Mouse (Mus musculus) embryonic facial prominence, embryonic 11.5 days (tissue): ENCODE measurements around the gene Tarsl2. TPM values are rescaled to one million over a fixed set of nuclear protein-coding genes. Genes with fewer than 3 reads are reported as not detected.

ENCODE experiments used
- ATAC-seq: fragments of 200-750 bp; cut with Nextera tagmentation; replicated peaks from 2 replicates; pipeline ENCODE4 v1.8.0; 2017; ENCODE audit warnings: low read depth; ENCODE audit not compliant: insufficient number of reproducible peaks, low FRiP score, low TSS enrichment
- DNase-seq: peaks from one replicate; pipeline ENCODE4 v3.0.0-alpha.2; 2015; ENCODE audit warnings: low spot score
- H3K27ac ChIP-seq: fragments of 300-500 bp; sonication (generic); replicated peaks from 2 replicates; pipeline ENCODE4 v1.5.1; 2014; ENCODE audit warnings: mild to moderate bottlenecking, low read depth, low read length, control low read depth
- H3K27me3 ChIP-seq: fragments of 300-500 bp; sonication (generic); 2 replicates; pipeline ENCODE4 v1.6.1; 2014; ENCODE audit warnings: mild to moderate bottlenecking, low read length, moderate library complexity, mixed read lengths; ENCODE audit not compliant: control insufficient read depth, insufficient read depth
- H3K36me3 ChIP-seq: fragments of 300-500 bp; sonication (generic); replicated peaks from 2 replicates; pipeline ENCODE4 v1.6.1; 2014; ENCODE audit warnings: low read depth, mild to moderate bottlenecking, low read length, moderate library complexity, mixed read lengths; ENCODE audit not compliant: control insufficient read depth, insufficient read depth
- H3K4me1 ChIP-seq: fragments of 300-500 bp; sonication (generic); 2 replicates; pipeline ENCODE4 v1.6.1; 2014; ENCODE audit warnings: low read length, mixed read lengths; ENCODE audit not compliant: control insufficient read depth, insufficient read depth
- H3K4me2 ChIP-seq: fragments of 300-500 bp; sonication (generic); 2 replicates; pipeline ENCODE4 v1.6.1; 2014; ENCODE audit warnings: low read depth, mild to moderate bottlenecking, control low read depth, low read length, moderate library complexity
- H3K4me3 ChIP-seq: fragments of 300-500 bp; sonication (generic); 2 replicates; pipeline ENCODE4 v1.5.1; 2014; ENCODE audit warnings: low read depth, low read length, control low read depth
- H3K9ac ChIP-seq: fragments of 300-500 bp; sonication (generic); replicated peaks from 2 replicates; pipeline ENCODE4 v1.6.1; 2014; ENCODE audit warnings: mild to moderate bottlenecking, control low read depth, low read length
- H3K9me3 ChIP-seq: fragments of 300-500 bp; sonication (generic); replicated peaks from 2 replicates; pipeline ENCODE4 v1.6.1; 2016; ENCODE audit warnings: mild to moderate bottlenecking, low read length, inconsistent platforms, mixed read lengths; ENCODE audit not compliant: control insufficient read depth
- WGBS: fragments of 180-500 bp; shearing (Covaris S2); extraction: QIAGEN DNeasy Blood & Tissue Kit; methylation state at CpG from one replicate; pipeline ENCODE4 v1.1.7; 2014; 5-methylcytosine and 5-hydroxymethylcytosine counted together
- polyA plus RNA-seq: library from polyadenylated mRNA; unstranded; fragments of >200 nt; fragmentation: Nextera tagmentation; extraction: Ambion mirVana; gene quantifications from 2 replicates; pipeline ENCODE4 v1.2.1, GENCODE M21; 2014

Tarsl2 gene
- polyA plus RNA-seq, 1 experiment from 2014 or later = 13.0 TPM

- Histone ChIP-seq H3K9ac (no peak overlapping the region), H3K27me3 (no peaks in the 10 kb centered on the region), H3K9me3 (no peaks in the 10 kb centered on the region), H3K4me3 (no peak overlapping the region), H3K36me3 (no peaks in the 10 kb centered on the region), H3K27ac (no peak overlapping the region), H3K4me1 (no peaks in the 10 kb centered on the region), H3K4me2 (no peak overlapping the region)
- WGBS = 66% methylated on average over 3 of the region's 3 CpGs
- DNase-seq (no peak), ATAC-seq (no peak)
Measured at GRCm38 (mm10) chr7:65710301-65710700, 65.6 kb downstream of the Tarsl2 start.

DNA sequence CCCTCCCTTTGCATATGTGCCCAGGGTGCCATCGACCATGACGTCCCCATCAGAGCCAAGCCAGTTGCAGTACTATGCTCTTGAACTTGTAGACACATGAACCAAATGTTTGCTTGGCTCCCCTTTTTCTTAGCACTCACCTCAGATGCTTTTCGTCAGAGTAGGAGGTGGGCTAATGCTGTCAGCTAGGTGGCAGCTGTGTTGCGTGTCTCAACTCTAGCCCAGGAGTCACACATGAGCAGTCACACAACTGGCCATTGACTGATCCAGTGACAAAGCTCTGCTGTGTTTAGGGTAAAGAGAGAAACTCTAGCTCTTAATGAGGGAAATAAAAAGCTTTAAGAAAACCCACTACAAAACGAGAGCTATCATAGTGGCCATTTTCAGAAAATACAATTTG is 69.1 kb downstream of the Tarsl2 start:
- Histone ChIP-seq H3K27ac (no peak overlapping the region), H3K27me3 (no peaks in the 10 kb centered on the region), H3K4me1 (no peaks in the 10 kb centered on the region), H3K4me2 (no peak overlapping the region), H3K9ac (no peak overlapping the region), H3K4me3 (no peak overlapping the region), H3K9me3 (no peaks in the 10 kb centered on the region), H3K36me3 (no peaks in the 10 kb centered on the region)
- 61% methylated on average over 5 of the region's 5 CpGs for WGBS
- DNase-seq (no peak), ATAC-seq (no peak)

- no peak overlapping the region for H3K27ac ChIP-seq
Measured at GRCm38 (mm10) chr7:65714304-65714703, 69.6 kb downstream of the Tarsl2 start.

DNA sequence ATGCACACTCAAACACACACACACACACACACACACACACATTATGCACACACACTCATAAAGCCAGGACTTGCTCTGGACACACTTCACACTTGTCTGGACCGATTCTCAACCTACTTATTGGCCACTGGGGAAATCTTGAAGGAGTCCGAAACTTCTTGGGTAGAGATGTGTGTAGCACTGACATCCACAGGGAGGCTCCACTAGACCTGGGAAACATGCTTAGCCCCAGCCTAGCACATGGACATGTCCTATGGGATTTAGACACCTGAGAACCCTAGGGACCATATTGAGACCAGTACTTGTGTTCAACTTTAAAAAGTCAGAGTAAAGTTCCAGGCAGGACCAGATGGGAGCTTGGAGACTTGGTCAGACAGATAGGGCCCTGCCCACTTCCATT is 89.3 kb downstream of the Tarsl2 start:
- ATAC-seq (no peak), DNase-seq (no peak)
- WGBS = 79% methylated on average over 2 of the region's 2 CpGs
- Histone ChIP-seq H3K4me1 (no peaks in the 10 kb centered on the region), H3K9ac (no peak overlapping the region), H3K27me3 (no peaks in the 10 kb centered on the region), H3K27ac (no peak overlapping the region), H3K9me3 (no peaks in the 10 kb centered on the region), H3K4me3 (no peak overlapping the region), H3K4me2 (no peak overlapping the region), H3K36me3 (no peaks in the 10 kb centered on the region)

More at GRCm38 (mm10) chr7:65714304-65714703, 69.6 kb downstream of the Tarsl2 start:
- H3K27me3 ChIP-seq = no peaks in the 10 kb centered on the region
- 85% methylated on average over 4 of the region's 4 CpGs for WGBS
- no peak overlapping the region for H3K9ac ChIP-seq
- ATAC-seq (no peak), DNase-seq (no peak)
- H3K4me3 ChIP-seq = no peak overlapping the region
- no peaks in the 10 kb centered on the region for H3K4me1 ChIP-seq
- no peaks in the 10 kb centered on the region for H3K9me3 ChIP-seq
- no peaks in the 10 kb centered on the region for H3K36me3 ChIP-seq
- H3K4me2 ChIP-seq = no peak overlapping the region

- Histone ChIP-seq H3K4me3 (no peak overlapping the region), H3K36me3 (no peaks in the 10 kb centered on the region), H3K4me2 (no peak overlapping the region), H3K9ac (no peak overlapping the region), H3K27me3 (no peaks in the 10 kb centered on the region), H3K27ac (no peak overlapping the region), H3K4me1 (no peaks in the 10 kb centered on the region), H3K9me3 (no peaks in the 10 kb centered on the region)
- 93% methylated on average over 3 of the region's 3 CpGs for WGBS
- no peak for ATAC-seq
- DNase-seq = no peak
Measured at GRCm38 (mm10) chr7:65735261-65735660, 90.6 kb downstream of the Tarsl2 start.

DNA sequence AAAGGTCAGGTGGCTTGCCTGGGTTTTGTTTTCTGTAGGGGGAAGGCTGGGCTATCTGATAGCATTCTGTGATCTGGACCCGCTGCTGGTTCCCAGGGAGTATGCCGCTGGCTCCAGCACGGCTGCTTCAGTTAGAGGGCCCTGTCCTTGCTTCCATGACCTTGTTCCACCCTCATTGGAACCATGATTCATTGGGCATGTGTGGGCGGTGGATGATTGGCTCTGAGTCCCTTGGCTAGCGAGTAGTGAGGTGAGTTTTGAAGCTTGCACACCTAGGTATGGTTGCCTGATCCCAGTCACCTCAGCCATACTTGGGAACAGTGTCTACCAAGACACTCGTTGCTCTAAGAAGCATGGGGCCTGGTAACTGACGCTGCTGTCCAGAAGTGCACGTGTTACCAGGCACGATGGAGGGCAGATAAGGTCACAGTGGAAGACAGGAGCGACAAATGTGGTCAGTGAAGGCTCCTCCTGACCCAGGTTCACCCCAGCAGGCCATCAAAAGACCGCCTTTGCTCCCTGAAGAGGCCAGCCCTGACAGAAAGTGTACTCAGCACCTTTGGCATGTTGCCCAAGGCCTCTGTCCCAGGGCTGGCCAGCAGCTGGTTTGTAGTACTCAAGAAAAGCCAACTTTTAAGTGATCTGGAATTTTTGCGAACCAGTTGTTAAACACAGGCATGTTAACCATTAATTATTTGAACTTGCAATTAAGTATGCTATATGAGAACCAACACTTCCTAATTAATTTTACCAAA is 92.8 kb downstream of the Tarsl2 start:
- DNase-seq (no peak), ATAC-seq (no peak)
- Histone ChIP-seq H3K36me3 (no peaks in the 10 kb centered on the region), H3K27me3 (no peaks in the 10 kb centered on the region), H3K9ac (no peak overlapping the region), H3K27ac (no peak overlapping the region), H3K4me3 (no peak overlapping the region), H3K9me3 (no peaks in the 10 kb centered on the region), H3K4me2 (no peak overlapping the region), H3K4me1 (no peaks in the 10 kb centered on the region)
- 78% methylated on average over 12 of the region's 12 CpGs for WGBS

Other genes starting within 250 kb of the Tarsl2 start
- gene Tjp1, start 117.1 kb upstream of the Tarsl2 start, polyA plus RNA-seq = 18.6 and 23.4 TPM in 2 replicates
- gene Tm2d3, start 46.3 kb downstream of the Tarsl2 start, polyA plus RNA-seq = 61.5 and 68.4 TPM in 2 replicates
- 1.6 and 2.1 TPM in 2 replicates for gene Pcsk6, start 216.8 kb downstream of the Tarsl2 start, polyA plus RNA-seq